Mouse (Mus musculus): Measurements from ENCODE around the gene Lmo7.

The Lmo7 gene

GRCm38 (mm10) chr14:101838231-101838839, 108.6 kb downstream of the Lmo7 start:
- DNase-seq (ENCODE audit: low read depth) = no peak

DNA sequence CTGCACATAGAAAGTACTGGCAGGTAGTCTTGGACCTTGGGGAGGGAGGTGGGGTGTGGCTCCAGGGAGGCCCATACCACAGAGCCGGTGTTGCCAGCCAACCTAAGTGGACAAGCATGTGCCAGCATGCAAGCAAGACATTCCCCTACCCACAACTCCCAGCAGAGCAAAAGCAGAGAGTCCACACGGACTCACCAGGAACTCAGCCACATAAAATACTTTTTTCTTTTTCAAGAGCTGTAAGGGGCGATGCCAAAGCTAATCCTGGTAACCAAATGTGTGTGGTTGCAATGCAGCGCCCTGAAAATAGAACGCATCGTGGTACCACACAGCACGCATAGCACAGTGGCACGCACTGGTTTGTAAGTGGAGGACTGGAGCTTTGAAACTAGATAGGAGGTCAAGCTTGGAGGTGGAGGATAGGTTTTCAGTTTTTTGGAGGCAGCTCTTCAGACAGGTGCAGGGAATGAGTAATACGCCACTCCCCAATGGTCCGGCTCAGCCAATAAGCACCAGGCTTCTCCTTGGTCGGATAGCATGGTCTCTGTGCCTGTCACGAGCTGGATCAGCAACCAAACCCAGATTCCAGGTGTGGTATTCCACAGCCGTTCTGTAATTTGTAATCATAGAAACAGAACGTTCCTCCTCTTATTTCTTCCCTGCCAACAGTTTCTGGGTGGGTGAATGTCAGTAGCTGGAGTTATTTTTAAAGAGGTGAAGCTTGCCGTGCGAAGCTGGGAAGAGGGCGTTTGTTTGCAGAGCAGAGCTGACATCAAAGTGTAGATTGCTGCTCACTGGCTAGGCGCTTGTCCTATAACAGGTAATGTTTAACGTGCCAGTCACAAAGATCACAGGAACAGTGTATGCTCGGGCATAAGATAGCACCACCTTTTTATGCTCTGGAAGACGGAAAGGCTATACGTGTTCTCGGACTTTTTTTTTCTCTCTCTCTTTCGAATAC, 110.3 kb downstream of the Lmo7 start:
- DNase-seq (ENCODE audit: low read depth) = no peak

- DNase-seq (ENCODE audit: low read depth) = no peak
Observed at GRCm38 (mm10) chr14:101841271-101841670, 111.5 kb downstream of the Lmo7 start.

- peak; percentile 44 for DNase-seq (ENCODE audit: low read depth)
Observed at GRCm38 (mm10) chr14:101842521-101842920, 112.8 kb downstream of the Lmo7 start.

GRCm38 (mm10) chr14:101843443-101843842, 113.7 kb downstream of the Lmo7 start:
- no peak for DNase-seq (ENCODE audit: low read depth)

GRCm38 (mm10) chr14:101844467-101844866, 114.7 kb downstream of the Lmo7 start:
- no peak for DNase-seq (ENCODE audit: low read depth)

DNA sequence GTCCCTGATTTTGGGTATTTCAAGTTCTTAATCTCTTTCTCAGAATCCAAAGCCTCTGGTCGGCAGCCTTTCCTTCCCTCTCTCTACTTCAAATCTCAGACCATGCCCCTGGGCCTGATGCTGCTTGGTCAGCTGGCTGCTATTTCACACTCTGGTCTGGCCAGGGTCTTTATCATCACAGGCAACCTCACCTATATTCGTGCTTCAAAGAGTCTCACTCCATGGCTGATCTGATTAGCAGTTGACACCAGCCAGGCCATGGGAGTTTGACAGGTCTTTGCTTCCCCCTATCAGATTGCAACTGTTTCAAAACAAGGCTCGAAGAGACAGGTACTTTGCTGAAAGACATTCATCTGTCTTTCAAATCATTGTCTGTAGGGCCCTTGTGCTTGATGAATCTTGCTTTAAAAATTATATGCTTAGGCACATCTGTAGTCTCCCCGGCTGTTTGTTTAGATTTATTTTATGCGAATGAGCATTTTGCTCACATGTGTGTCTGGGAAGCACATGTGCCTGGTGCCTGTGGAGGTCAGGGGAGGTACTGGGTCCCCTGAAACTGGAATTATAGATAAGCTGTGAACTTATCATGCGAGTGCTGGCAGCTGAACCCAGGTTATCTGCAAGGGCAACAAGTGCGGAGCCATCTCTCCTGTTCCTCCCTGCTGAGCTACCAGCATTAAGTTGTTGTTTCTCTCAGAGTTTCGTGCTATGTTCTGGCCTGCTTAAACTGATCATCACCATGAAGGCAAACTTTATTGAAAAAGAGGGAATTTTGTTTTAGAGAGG, 116.5 kb downstream of the Lmo7 start:
- no peak for DNase-seq (ENCODE audit: low read depth)

- DNase-seq (ENCODE audit: low read depth) = no peak
Observed at GRCm38 (mm10) chr14:101847520-101847919, 117.8 kb downstream of the Lmo7 start.

GRCm38 (mm10) chr14:101852584-101853195, 122.9 kb downstream of the Lmo7 start:
- DNase-seq (ENCODE audit: low read depth) = no peak

GRCm38 (mm10) chr14:101853207-101853606, 123.5 kb downstream of the Lmo7 start:
- DNase-seq (ENCODE audit: low read depth) = no peak

DNA sequence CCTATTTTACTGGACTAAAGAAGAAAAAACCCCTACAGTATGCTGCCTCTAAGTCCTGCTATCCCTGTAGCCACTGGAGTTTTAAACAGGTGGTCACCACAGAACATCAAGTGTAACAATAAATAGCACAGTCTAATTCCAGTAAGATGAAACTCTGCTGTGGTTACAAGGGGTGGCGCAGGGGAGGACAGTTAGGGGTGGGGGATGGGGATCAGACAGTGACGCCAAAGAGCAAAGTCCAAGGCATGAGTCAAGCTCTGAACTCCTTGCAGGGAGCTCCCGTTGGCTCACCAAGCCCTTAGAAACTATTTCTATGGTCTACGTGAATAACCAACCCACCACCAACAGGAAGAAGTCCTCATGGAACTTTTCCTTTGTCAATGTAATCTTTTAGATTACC, 124.0 kb downstream of the Lmo7 start:
- peak; percentile 16 for DNase-seq (ENCODE audit: low read depth)

DNA sequence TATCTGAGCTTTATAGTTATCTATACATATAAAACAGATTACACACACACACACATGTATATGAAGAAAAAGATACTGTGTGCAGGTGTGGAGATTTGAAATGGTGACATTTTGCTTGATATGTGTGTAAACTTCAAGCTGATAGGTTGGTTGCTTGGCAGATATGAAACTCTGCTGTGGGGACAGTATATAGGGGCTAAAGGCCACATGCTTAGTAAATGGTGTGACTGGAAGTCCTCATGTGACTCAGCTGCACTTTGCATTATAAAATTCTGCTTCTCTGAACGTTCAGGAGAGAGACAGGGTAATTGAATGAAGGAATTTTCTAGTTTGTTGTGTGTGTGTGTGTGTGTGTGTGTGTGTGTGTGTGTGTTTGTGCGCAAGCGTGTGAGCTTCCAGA, 124.5 kb downstream of the Lmo7 start:
- no peak for DNase-seq (ENCODE audit: low read depth)

- no peak for DNase-seq (ENCODE audit: low read depth)
Observed at GRCm38 (mm10) chr14:101859305-101859886, 129.6 kb downstream of the Lmo7 start.

DNA sequence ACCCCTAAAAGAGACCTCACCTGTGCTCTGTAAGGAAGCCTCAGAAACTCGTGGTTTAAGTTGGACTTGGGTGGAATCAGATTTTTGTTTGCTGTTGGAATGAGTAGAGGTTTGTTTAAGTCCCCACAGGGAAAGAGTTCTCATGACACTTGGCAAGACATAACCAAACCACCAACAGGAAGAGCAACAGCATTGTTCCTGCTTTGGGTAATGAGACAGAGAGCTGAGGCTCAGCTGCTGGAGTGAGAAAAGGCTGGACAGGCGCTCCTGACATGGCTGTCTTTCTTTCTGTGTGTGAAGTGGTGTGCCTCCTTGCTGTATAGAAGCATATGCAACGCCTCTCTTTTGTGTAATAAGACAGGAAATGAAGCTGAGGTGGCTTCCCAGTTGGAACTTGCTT, 132.3 kb downstream of the Lmo7 start:
- DNase-seq (ENCODE audit: low read depth) = no peak

- no peak for DNase-seq (ENCODE audit: low read depth)
Observed at GRCm38 (mm10) chr14:101867071-101867733, 137.4 kb downstream of the Lmo7 start.

GRCm38 (mm10) chr14:101869145-101869544, 139.4 kb downstream of the Lmo7 start:
- no peak for DNase-seq (ENCODE audit: low read depth)

- DNase-seq (ENCODE audit: low read depth) = no peak
Observed at GRCm38 (mm10) chr14:101869661-101870060, 139.9 kb downstream of the Lmo7 start.

- no peak for DNase-seq (ENCODE audit: low read depth)
Observed at GRCm38 (mm10) chr14:101870171-101870902, 140.6 kb downstream of the Lmo7 start.

DNA sequence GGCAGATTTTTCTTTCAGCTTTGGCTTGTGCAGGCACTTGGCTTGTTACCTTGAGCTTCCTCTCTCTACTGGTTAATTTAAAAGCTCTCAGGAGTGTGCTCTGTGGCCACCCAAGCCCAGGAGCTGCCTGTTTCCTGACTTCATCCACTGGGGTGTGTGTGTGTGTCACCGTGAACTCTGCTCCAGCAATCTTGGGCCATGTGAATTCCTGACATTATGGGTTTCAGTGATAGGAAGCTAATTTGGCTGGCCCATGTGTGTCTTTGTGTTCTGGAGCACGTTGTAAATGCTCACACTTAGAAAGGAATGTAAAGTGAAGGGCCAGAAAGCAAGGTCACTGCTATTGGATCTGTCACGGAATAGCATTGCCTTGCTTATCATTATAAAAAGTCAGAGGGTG, 143.1 kb downstream of the Lmo7 start:
- no peak for DNase-seq (ENCODE audit: low read depth)

DNA sequence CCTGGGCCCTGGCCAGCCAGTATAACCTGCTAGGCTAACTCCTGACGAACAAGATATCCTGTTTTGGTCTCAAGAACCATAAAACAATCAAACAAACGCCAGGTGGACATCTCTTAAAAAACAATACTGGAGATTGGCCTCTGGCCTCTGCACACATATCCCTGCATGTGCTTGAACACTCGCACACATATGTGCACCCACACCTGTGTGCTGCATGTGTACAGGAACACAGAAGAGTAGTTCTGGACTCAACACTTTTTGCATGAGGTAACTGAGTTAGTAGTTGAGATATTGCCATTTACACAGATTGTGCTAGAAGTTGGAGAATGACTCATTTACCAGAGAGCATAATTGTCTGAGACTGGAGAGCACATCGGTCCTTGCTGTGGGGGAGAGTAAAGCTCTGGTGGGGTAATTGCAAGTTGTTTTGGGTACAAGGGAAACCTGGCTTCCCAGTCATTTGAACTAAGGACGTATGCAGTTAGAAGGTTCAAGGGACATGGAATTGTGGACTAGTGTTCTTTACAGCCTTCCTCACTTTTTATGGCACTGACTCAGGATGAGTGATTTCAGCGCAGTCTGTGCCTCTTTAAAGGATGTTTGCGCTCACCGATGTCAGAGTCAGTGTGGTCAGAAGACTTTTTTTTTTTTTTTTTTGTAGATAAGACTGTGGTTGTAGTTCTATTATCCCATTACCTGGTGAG, 148.7 kb downstream of the Lmo7 start:
- DNase-seq (ENCODE audit: low read depth) = no peak

Measured in 416B (cell line).